9 mouse cellular contexts compared by ENCODE assay signal in the genomic region with DNA sequence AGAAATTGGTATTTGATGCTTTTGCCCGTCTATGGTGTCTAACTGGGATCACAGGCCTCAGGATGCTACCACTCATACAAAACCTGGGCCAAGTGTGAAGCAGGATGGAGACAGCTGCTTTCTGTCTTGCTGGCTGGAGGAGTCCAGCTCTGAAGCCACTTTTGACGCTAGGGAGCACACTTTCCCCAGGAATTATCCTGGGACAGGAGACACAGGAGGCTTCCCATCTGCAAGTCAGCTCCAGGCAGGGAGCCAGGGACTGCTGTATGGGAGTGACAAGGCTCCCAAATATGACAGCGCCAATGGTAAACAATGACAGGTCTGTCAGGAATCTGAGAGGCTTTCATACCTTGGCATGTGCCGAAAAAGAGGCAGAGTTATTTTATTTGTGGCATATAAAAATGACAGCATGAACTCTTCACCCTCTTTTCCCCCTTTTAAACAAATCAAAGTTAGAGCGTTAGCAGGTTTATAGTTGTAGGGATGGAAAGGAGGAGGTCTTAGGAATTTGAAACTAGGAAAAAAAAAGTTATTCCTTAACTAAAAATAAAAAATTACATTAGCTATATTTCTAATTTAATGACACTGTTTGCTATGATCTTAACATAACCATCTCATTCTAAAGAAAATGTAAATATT.
DNase-seq lines count a peak whose midpoint lies in the region; ATAC-seq and TF ChIP-seq lines count a peak whose summit lies in the region.
"Had no signal": no experiment of that assay in that cellular context is flagged by ENCODE, and none has a peak within 500 bp of the region (broad histone marks: within the 10 kb centered on the region; RNA-seq: fewer than 3 reads in every experiment).

No protein-coding gene starts in this region.

- DNase-seq in Muller cell, postnatal 12 days (ENCODE audit: inconsistent ontology term), result peak; percentile 94
- DNase-seq in cerebellum, adult 11-12 months, result peak; percentile 12
- DNase-seq in forebrain, embryonic 14.5 days (ENCODE audit: low spot score), result peak; percentile 92
- DNase-seq in left cerebral cortex, postnatal 10 days (ENCODE audit: extremely low spot score in 1 of 2, low spot score in 2 of 2), result peak; percentile 34 to 66
- peak; percentile 57 to 63 for DNase-seq in urinary bladder, postnatal 36 days (ENCODE audit: low spot score in 2 of 2)
- DNase-seq in spleen, postnatal 36 days (ENCODE audit: low spot score in 2 of 2), result no peak

- no peaks in the 10 kb centered on the region for H3K9me3 ChIP-seq in forebrain, embryonic 14.5 days (replicated peaks; ENCODE audit: control insufficient read depth, low read length)
- H3K9me3 ChIP-seq in intestine, embryonic 16.5 days (ENCODE audit: control insufficient read depth, low read length), result no peaks in the 10 kb centered on the region

- H3K4me3 ChIP-seq in forebrain, embryonic 14.5 days (ENCODE audit: low read depth, low read length), result no peak overlapping the region
- H3K4me3 ChIP-seq in intestine, embryonic 16.5 days (ENCODE audit: low read length), result no peak overlapping the region
- no peak overlapping the region for H3K4me3 ChIP-seq in olfactory bulb, adult 2 months (ENCODE audit: insufficient read depth, low read depth, low read length)
- H3K4me3 ChIP-seq: myocyte had no signal

- H3K27ac ChIP-seq in forebrain, embryonic 14.5 days (ENCODE audit: low read depth, low read length), result no peak overlapping the region
- no peak overlapping the region for H3K27ac ChIP-seq in intestine, embryonic 16.5 days (ENCODE audit: low read length)
- no peak overlapping the region for H3K27ac ChIP-seq in olfactory bulb, adult 2 months (ENCODE audit: insufficient read depth, low read depth, low read length)

- no peaks in the 10 kb centered on the region for H3K4me1 ChIP-seq in forebrain, embryonic 14.5 days (ENCODE audit: control insufficient read depth, insufficient read depth, low read length)
- no peaks in the 10 kb centered on the region for H3K4me1 ChIP-seq in intestine, embryonic 16.5 days (ENCODE audit: control insufficient read depth, insufficient read depth, low read length)
- H3K4me1 ChIP-seq in olfactory bulb, adult 2 months (ENCODE audit: control insufficient read depth, insufficient read depth, low read length), result no peaks in the 10 kb centered on the region

- TF ChIP-seq POLR2A in olfactory bulb, adult 2 months (IDR thresholded peaks at IDR 0.05; ENCODE audit: insufficient read depth, low read depth, low read length), result no peak

- TF ChIP-seq CTCF in olfactory bulb, adult 2 months (IDR thresholded peaks at IDR 0.05; ENCODE audit: insufficient read depth, low read depth, low read length), result 0 out of 2 replicates have a peak, but pooled peaks have one; percentile 12

- no peaks in the 10 kb centered on the region for H3K36me3 ChIP-seq in forebrain, embryonic 14.5 days (ENCODE audit: control insufficient read depth, insufficient read depth, low read length)
- H3K36me3 ChIP-seq in intestine, embryonic 16.5 days (ENCODE audit: control insufficient read depth, insufficient read depth, low read length), result no peaks in the 10 kb centered on the region

- WGBS in forebrain, embryonic 14.5 days, result 36% methylated on average over 5 of the region's 5 CpGs
- 19% methylated on average over 5 of the region's 5 CpGs for WGBS in intestine, embryonic 16.5 days
- whole genome bisulfite sequencing in olfactory bulb, adult 2 months, result 28% methylated on average over 5 of the region's 5 CpGs

- no peak overlapping the region for H3K4me2 ChIP-seq in forebrain, embryonic 14.5 days (ENCODE audit: low read length)
- no peak overlapping the region for H3K4me2 ChIP-seq in intestine, embryonic 16.5 days (ENCODE audit: low read depth, low read length)

- H3K27me3 ChIP-seq in forebrain, embryonic 14.5 days (replicated peaks; ENCODE audit: control insufficient read depth, insufficient read depth, low read length), result no peaks in the 10 kb centered on the region
- H3K27me3 ChIP-seq in intestine, embryonic 16.5 days (replicated peaks; ENCODE audit: control insufficient read depth, insufficient read depth, low read length), result no peaks in the 10 kb centered on the region

- no peak overlapping the region for H3K9ac ChIP-seq in forebrain, embryonic 14.5 days (ENCODE audit: low read length)
- no peak overlapping the region for H3K9ac ChIP-seq in intestine, embryonic 16.5 days (ENCODE audit: low read depth, low read length)

- intact Hi-C loops in left cerebral cortex, postnatal 10 days (cut with DNase I), result no loop called here

- ATAC-seq in forebrain, embryonic 14.5 days, result peak; percentile 96
- ATAC-seq in intestine, embryonic 16.5 days, result peak; percentile 85

Comparison
In these comparisons a context has a peak if more than half of its experiments do, and no peak if none do; other contexts are left out.
1. DNase-seq: peak in Muller cell, postnatal 12 days (single experiment), cerebellum, adult 11-12 months (single experiment), forebrain, embryonic 14.5 days (single experiment), left cerebral cortex, postnatal 10 days (2 of 2) and urinary bladder, postnatal 36 days (2 of 2); none in spleen, postnatal 36 days (0 of 2).